Mouse (Mus musculus) left cerebral cortex, adult 18-20 months (tissue): ENCODE results near the gene Crcp. TPM values are rescaled to one million over a fixed set of nuclear protein-coding genes. Genes with fewer than 3 reads are reported as not detected.

Experiments
- DNase-seq, 2 experiments: peaks; one replicate each; pipeline ENCODE4 v3.0.0; 2021 to 2022; ENCODE audit warnings: low spot score in 2 of 2, mixed read lengths in 1 of 2
- long read RNA-seq, 2 experiments: library from polyadenylated mRNA; stranded (forward); transcript quantifications; one replicate each; pipeline ENCODE4 v2.0.0; 2021
- total RNA-seq, 2 experiments: library from RNA; stranded (reverse); gene quantifications; 2 replicates each; pipeline ENCODE4 v1.2.3; 2021

The Crcp gene
- 10 to 100 TPM; 30.4 to 32.7 TPM for total RNA-seq
- long read RNA-seq, experiment 1, transcript Crcp-201 (6 exons, 1,492 nt): minor isoform, 14 of 41 reads
- long read RNA-seq, experiment 1, transcript Crcp-202 (6 exons, 669 nt): major isoform, 20 of 41 reads
- long read RNA-seq, experiment 1, partial matches to known transcripts: 1 of 41 reads
- long read RNA-seq, experiment 1, other reads (novel, unspliced or antisense): 4 of 41 reads
- long read RNA-seq, experiment 2, transcript Crcp-201 (6 exons, 1,492 nt): major isoform, 17 of 32 reads
- long read RNA-seq, experiment 2, transcript Crcp-202 (6 exons, 669 nt): minor isoform, 10 of 32 reads
- long read RNA-seq, experiment 2, partial matches to known transcripts: 1 of 32 reads
- long read RNA-seq, experiment 2, other reads (novel, unspliced or antisense): 4 of 32 reads

GRCm38 (mm10) chr5:130029142-130029897 lies at the start of gene Crcp, which contains the start of gene Asl:
Gene Crcp (plus strand): TSS chr5:130029290.
Gene Asl (minus strand): TSS chr5:130029247.
- DNase-seq: peak; percentile 93 to 94

DNA sequence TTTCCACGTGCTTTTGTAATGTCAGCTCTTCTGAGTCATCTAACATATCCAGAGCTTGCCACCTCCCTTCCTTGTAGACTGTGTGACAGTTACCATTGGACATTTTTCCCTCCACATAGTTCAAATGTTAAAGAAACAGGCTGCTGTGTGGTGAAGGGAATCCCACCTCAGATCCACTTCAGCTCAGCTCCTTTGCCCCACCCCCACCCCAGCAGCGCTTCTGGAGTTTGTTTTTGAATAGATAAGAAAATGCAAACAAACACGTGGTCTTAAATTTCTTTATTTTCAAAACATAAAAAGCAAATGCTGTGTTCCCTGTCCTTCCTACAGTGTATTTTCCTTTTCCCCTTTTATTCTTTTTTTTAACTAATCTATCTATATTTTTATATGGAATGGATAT lies 48.9 kb upstream of the Crcp start:
- DNase-seq: no peak

GRCm38 (mm10) chr5:129989376-129989775 lies 39.7 kb upstream of the Crcp start:
- no peak for DNase-seq

GRCm38 (mm10) chr5:129991898-129992297 lies 37.2 kb upstream of the Crcp start:
- no peak for DNase-seq

- no peak for DNase-seq
Observed at GRCm38 (mm10) chr5:129993374-129993773, 35.7 kb upstream of the Crcp start.

GRCm38 (mm10) chr5:129994989-129995388 lies 34.1 kb upstream of the Crcp start:
- no peak for DNase-seq

GRCm38 (mm10) chr5:129997700-129998099 lies 31.4 kb upstream of the Crcp start:
- DNase-seq: no peak

GRCm38 (mm10) chr5:129999097-129999496 lies 30.0 kb upstream of the Crcp start:
- DNase-seq: peak; percentile 49 to 51

- DNase-seq: no peak
Observed at GRCm38 (mm10) chr5:130000735-130001134, 28.4 kb upstream of the Crcp start.

- no peak for DNase-seq
Observed at GRCm38 (mm10) chr5:130001356-130001987, 27.6 kb upstream of the Crcp start.

DNA sequence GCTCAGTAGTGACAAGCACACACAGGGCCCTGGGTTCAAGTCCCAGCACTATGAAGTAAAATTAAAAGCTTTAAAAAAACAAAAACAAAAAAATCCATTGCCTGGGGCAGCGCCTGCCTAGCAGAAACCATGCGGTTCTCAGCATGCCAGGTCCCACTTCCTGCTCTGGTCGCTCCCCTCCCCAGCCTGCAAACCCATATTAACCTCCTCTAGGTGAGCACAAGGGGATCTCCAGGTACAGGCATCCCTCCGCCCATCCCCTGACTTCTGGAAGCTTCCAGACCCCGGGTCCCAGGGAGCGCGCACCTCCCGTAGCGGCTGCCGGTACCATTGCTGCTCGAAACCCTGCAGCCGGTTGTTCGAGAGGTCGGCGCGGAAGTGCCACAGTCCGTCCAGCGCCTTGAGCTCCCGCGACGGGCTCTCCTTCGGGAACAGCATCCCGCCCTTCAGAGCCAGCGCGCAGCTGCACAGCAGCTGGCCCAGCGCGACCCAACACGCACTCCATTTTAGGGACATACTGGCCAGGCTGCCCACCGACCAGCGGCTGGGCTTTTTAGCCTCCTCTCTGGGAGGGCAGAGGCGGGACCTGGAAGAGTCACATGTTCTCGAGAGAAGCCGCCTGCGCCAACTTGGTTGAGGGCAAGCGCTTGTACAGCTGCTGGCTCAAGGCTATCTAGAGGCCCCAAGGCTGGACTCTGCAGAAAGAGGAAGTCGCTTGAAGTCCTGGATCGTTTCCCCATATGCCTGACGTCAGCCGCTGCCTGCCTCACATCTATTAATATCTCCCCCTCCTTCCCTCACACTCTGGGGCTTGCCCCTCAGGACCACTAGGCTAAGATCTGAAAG lies 26.6 kb upstream of the Crcp start, which contains the start of gene Gusb:
TSS of gene Gusb (minus strand) at position 749 of the 846 bp plus-strand sequence.
- DNase-seq: peak; percentile 58 to 64

GRCm38 (mm10) chr5:130003229-130003628 lies 25.9 kb upstream of the Crcp start:
- no peak for DNase-seq

DNA sequence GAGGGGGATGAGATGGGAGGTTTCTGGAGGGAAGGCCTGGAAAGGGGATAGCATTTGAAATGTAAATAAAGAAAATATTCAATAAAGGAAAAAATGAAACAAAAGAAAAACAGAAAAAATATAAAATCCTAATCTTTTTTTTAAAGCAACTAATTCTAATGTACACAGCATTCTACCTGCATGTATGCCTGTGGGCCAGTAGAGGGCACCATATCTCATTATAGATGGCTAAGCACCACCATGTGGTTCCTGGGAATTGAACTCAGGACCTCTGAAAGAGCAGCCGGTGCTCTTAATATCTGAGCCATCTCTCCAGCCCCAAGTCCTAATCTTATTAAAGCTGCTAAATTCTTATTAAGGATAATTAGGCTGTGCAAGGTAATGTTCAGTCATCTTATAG lies 21.7 kb upstream of the Crcp start:
- DNase-seq: no peak

GRCm38 (mm10) chr5:130008034-130008590 lies 21.0 kb upstream of the Crcp start:
- DNase-seq: no peak

DNA sequence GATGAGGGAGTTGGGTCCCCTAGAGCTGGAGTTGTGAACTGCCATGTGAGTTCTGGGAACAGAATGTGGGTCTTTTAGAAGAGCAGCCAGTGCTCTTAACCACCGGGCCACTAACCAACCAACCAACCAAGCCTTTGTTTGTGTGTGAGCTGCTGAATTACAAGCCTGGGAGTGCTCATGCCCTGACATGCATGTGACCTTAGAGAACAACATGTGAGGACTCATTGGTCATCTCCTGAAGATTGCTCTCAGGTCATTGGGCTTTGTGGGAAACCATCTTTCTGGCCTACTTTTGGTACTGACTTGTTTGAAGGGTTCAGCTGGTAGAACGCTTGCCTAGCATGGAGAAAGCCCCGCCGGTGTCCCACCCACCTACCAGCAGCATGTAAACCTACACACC lies 19.3 kb upstream of the Crcp start:
- no peak for DNase-seq

- DNase-seq: no peak
Observed at GRCm38 (mm10) chr5:130010961-130011360, 18.1 kb upstream of the Crcp start.

GRCm38 (mm10) chr5:130015104-130015503 lies 14.0 kb upstream of the Crcp start:
- no peak for DNase-seq

DNA sequence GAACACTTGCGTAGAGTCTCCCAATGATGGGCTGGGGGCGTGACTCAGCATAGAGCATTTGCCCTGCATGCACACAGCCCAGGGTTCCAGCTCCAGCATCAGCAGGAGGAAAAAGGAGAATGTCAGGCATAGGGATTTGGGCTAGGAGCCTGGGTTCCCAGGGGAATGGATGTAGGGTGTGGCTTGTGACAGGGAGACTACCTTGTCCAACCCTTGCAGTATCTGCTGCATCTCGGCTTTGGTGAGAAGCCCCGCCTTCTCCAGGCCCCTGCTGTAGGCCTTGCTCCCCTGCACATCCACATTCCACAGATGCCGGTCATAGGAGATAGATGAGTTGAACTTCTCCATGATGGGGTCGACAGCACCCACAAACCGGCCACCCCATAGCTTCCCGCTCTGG lies 9.6 kb upstream of the Crcp start:
- DNase-seq: no peak

GRCm38 (mm10) chr5:130021361-130021966 lies 7.6 kb upstream of the Crcp start:
- DNase-seq: no peak

DNA sequence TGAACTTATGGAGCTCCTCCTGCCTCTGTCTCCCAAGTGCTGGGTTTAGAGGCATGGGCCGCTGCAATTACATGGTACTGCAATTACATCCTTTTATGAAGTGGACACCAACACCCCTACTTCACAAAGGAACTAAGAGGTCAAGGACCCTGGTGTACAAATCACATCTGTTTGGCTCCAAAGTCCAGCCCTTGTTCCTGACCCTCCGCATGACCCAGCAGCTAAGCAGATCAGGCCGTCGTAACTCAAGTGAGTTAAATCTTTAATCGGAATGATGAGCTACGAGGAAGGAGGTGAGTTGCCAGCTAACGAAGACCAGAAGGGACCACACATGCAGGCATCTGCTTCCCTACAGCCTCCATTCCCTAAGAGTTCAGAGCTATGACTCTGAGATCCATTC lies 6.7 kb upstream of the Crcp start:
- DNase-seq: no peak
